Mouse (Mus musculus) layer of hippocampus, adult 2 months (tissue): ENCODE measurements around the gene 1700025G04Rik. TPM values are rescaled to one million over a fixed set of nuclear protein-coding genes. Genes with fewer than 3 reads are reported as not detected.

Experiments
- DNase-seq, 2 experiments: peaks; one replicate each; pipeline ENCODE4 v3.0.0; 2022; ENCODE audit warnings: low spot score in 2 of 2
- H3K27ac ChIP-seq: fragments of 200-600 bp; 2 replicates; pipeline ENCODE4 v1.8.1; 2022
- H3K4me3 ChIP-seq: fragments of 200-600 bp; 2 replicates; pipeline ENCODE4 v1.8.1; 2022; ENCODE audit warnings: mild to moderate bottlenecking
- CTCF ChIP-seq: fragments of 200-600 bp; conservative IDR thresholded peaks from 2 replicates; pipeline ENCODE4 v1.8.1; 2022; ENCODE audit warnings: antibody characterized with exemption, mild to moderate bottlenecking, moderate library complexity
- total RNA-seq, 2 experiments: library from RNA; stranded (reverse); gene quantifications; 2 replicates each; pipeline ENCODE4 v1.2.3; 2021

Gene 1700025G04Rik
- total RNA-seq, 2 experiments from 2014 or later: 74.2 to 76.0 TPM

DNA sequence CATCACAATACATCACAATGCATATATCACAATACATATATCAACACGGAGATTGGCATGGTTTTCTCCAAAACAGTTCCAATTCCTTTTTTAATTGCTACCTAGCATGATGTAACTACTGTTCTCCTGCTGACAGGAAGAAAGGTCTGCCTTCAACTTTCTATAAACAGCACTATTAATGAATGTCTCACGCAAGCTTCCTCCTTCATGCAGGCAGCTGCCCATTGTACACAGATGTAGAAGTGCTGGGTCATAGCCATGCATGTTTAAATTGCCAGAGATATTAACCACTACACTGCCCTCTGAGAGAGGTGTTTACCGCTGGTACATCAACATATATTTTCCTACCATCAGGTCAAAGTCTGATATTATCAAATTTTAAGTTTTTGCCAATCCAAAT, 113.1 kb downstream of the 1700025G04Rik start:
- no peak overlapping the region for H3K4me3 ChIP-seq
- no peak for TF ChIP-seq CTCF
- no peak for DNase-seq
- H3K27ac ChIP-seq: no peak overlapping the region

DNA sequence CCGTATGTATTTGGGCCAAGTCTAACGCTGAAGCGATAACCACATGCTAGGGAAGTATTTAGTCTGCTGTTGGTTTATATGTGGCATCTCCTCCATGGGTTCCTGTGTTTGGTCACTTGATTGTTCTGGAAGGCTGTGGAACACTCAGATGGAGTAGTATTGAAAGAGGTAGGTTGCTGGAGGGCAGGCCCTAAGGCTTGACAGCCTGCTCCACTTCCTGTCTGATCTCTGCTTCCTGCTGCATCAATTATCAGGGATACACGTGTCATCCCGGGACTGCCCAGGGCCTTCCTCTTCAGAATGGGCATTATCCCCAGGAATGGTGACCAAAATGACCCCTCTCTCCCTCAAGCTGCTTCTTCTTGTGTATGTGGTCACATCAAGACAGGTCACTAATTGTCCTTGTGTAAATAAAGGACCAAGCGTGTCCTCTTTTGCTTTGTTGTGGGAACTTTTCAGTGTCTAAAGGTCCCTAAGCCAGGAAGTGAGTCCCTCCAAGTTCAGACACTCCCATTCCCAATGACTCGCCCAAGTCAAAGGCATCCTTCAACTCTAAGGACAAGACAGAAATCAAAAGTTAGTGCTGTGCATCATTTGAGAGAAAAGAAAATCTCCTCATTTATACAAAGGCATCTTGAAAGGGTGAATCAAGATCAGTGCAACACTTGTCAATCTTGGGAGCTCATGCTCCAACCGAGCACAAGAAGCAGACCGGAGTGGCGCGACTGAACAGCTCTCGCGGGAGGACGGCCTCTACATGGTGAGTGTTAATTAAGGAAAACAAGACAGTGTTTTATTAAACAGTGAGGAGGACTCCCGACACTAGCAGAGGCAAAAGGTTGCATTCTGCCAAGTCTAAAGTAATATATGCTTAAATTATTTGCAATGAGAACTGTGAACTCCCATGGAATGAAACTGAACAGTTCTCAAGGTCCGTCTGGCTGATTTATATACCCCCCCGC, 114.2 kb downstream of the 1700025G04Rik start:
- no peak overlapping the region for H3K4me3 ChIP-seq
- DNase-seq: no peak
- H3K27ac ChIP-seq: no peak overlapping the region
- TF ChIP-seq CTCF: no peak

- DNase-seq: no peak
- Histone ChIP-seq H3K27ac (no peak overlapping the region), H3K4me3 (no peak overlapping the region)
- no peak for TF ChIP-seq CTCF
These were observed 115.0 kb downstream of the 1700025G04Rik start for GRCm38 (mm10) chr1:151974887-151975286.

DNA sequence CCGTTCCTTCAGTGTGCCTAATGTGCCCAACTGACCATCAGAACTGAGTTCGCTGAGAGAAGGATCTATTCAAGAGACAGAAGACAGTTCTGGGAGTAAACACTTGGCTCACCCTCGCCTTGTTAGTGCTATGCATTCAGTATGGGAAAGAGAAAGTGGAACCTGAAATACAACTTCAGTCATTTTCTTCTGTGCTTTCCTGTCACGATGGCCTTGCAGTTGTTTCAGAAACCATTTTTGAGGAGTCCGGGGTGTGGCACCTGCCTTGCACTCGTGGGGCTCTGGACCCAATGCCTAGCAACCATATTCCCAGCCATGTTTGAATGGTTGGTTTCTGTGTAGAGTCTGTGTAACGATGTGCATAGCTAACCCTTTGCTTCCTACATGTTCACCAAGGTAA, 115.5 kb downstream of the 1700025G04Rik start:
- no peak overlapping the region for H3K4me3 ChIP-seq
- no peak for TF ChIP-seq CTCF
- DNase-seq: no peak
- no peak overlapping the region for H3K27ac ChIP-seq

GRCm38 (mm10) chr1:151973110-151973700, 116.7 kb downstream of the 1700025G04Rik start:
- Histone ChIP-seq H3K27ac (no peak overlapping the region), H3K4me3 (no peak overlapping the region)
- no peak for TF ChIP-seq CTCF
- DNase-seq: no peak

DNA sequence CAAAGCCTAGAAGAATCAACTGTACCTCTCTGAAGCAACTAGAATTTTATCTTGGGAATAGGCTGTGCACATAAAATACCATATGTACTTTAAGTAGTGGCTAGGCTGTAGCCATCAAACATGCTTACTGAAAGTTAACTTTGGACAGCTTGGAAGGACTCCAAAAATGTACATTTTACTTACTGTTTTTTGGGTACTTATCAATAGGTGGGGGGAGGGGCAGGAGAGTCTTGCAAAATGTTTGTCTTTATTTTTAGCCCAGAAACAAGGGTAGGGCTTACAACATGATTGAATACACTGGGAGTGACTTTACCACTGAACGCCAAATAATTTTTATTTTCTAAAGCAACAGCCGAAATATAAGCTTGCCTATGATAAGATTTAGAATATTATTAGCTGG, 118.3 kb downstream of the 1700025G04Rik start:
- no peak for DNase-seq
- Histone ChIP-seq H3K4me3 (no peak overlapping the region), H3K27ac (no peak overlapping the region)
- TF ChIP-seq CTCF: no peak

- TF ChIP-seq CTCF: no peak
These were observed 121.8 kb downstream of the 1700025G04Rik start for GRCm38 (mm10) chr1:151968126-151968525.

DNA sequence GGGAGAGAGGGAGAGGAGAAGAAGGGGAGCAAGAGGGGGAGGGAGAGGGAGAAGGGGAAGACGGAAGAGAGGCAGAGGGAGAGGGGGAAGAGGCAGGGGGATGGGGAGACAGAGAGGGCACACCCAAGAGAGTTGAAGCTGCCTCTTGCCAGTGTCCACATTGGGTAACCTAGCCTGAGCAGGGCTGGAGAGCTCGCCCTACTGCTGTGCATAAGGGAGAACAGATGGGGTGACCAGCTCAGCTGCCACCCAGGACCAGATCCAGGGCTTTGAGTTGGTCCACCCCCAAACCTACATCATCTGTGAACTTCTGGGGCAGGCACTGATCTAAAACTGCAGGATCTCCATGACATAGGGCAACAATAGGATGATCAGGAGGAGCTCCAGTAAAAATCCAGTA, 125.1 kb downstream of the 1700025G04Rik start:
- Histone ChIP-seq H3K27ac (no peak overlapping the region), H3K4me3 (no peak overlapping the region)
- TF ChIP-seq CTCF: no peak
- no peak for DNase-seq

More at GRCm38 (mm10) chr1:151968126-151968525, 121.8 kb downstream of the 1700025G04Rik start:
- Histone ChIP-seq H3K4me3 (no peak overlapping the region), H3K27ac (no peak overlapping the region)
- no peak for DNase-seq

DNA sequence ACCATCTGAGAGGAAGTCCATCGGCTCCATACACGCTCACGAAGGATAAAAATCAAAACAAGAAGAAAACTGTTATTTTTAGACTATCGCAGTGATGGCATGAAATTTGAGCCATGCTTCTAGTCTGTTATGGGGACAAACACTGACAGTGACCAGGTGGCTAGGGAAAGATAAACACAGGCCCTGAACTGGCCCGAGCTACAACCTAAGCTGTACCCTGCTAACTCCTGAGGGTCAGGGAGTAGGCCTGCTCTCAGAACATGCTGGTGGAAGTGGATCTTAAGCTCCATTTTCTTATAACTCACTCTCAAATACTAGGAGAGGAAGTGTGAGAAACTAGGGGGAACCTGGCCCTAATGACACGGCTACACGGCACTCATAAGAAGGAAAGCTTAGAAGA, 126.7 kb downstream of the 1700025G04Rik start:
- no peak for TF ChIP-seq CTCF
- Histone ChIP-seq H3K27ac (no peak overlapping the region), H3K4me3 (no peak overlapping the region)
- DNase-seq: no peak

- no peak for TF ChIP-seq CTCF
- Histone ChIP-seq H3K4me3 (no peak overlapping the region), H3K27ac (no peak overlapping the region)
- no peak for DNase-seq
These were observed 127.8 kb downstream of the 1700025G04Rik start for GRCm38 (mm10) chr1:151962078-151962477.

- DNase-seq: no peak
- H3K4me3 ChIP-seq: no peak overlapping the region
- no peak for TF ChIP-seq CTCF
- H3K27ac ChIP-seq: no peak overlapping the region
These were observed 128.7 kb downstream of the 1700025G04Rik start for GRCm38 (mm10) chr1:151961204-151961603.

DNA sequence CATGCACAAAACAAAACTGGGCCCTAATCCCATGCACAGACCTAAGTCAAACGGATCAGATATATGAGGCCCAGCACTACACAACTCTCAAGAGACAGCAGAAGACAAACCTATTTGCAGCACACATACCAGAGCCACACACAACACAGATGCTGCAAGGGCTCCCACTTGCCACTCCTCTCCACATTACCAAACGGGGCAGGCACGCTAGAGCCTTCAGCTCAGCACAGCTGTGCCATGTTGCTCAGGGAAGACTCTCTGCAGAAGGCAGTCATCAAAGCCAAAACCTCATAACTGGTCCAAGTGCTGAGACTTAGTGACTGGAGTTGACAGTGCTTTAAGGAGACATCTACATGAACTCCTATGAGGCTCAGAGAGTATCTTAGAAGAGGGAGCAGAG, 130.9 kb downstream of the 1700025G04Rik start:
- no peak for TF ChIP-seq CTCF
- no peak overlapping the region for H3K4me3 ChIP-seq

DNA sequence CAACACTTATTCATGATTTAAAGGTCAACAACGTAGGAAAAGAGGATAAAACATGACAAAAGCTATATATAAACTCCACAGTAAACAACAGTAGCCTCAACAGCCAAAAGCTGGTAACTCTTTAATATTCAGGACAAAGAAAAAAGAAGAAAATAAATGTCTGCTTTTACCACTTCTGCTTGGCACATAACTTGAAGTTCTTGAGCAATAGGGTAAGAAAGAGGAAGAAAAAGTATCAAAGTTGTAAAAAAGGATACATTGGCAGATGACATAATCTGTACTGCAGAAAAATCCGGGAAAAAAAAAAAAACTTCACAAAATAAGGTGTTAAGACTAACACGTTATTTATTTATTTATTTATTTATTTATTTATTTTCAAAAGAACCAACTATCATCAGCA, 131.5 kb downstream of the 1700025G04Rik start:
- no peak for DNase-seq
- H3K4me3 ChIP-seq: no peak overlapping the region
- H3K27ac ChIP-seq: no peak overlapping the region
- no peak for TF ChIP-seq CTCF

More for the DNA sequence above, 130.9 kb downstream of the 1700025G04Rik start:
- DNase-seq: no peak
- no peak overlapping the region for H3K27ac ChIP-seq
